Mouse (Mus musculus) adrenal gland, postnatal 10 days (tissue): Measurements from ENCODE around the gene 1700057G04Rik. TPM values are rescaled to one million over a fixed set of nuclear protein-coding genes. Genes with fewer than 3 reads are reported as not detected.

ENCODE experiments used
- DNase-seq: peaks from one replicate; pipeline ENCODE4 v3.0.0; 2021; ENCODE audit warnings: mixed read lengths
- microRNA-seq: library from miRNA; unstranded; fragments of <30 nt; microRNA quantifications from one replicate; pipeline ENCODE4 v1.2.0, GENCODE M21; 2021
- total RNA-seq, 2 experiments: library from RNA; stranded (reverse); gene quantifications; 2 replicates each; pipeline ENCODE4 v1.2.3; 2021

1700057G04Rik gene
- total RNA-seq, 2 experiments from 2014 or later, result not detected

- no peak for DNase-seq
Measured at GRCm38 (mm10) chr9:92386871-92387270, 77.7 kb downstream of the 1700057G04Rik start.

GRCm38 (mm10) chr9:92387404-92387803 lies 78.2 kb downstream of the 1700057G04Rik start:
- DNase-seq, result peak; percentile 6

GRCm38 (mm10) chr9:92402628-92403027 lies 93.5 kb downstream of the 1700057G04Rik start:
- DNase-seq, result no peak

Small RNAs within 50 kb of the gene (microRNA-seq; reads per million reads assigned to microRNA genes)
- not detected for gene Mir6386

Other genes starting within 250 kb of the 1700057G04Rik start
- not detected for gene Plscr5, start 116.4 kb upstream of the 1700057G04Rik start, total RNA-seq
- 10 to 100 TPM; 10.1 to 10.3 TPM for gene Plscr1, start 59.6 kb upstream of the 1700057G04Rik start, total RNA-seq
- 1 to 10 TPM; 5.8 to 6.3 TPM for gene Plscr2, start 33.8 kb upstream of the 1700057G04Rik start, total RNA-seq
- gene Plscr4, start 148.0 kb downstream of the 1700057G04Rik start, total RNA-seq, result 10 to 100 TPM; 10.3 to 13.1 TPM
- gene Plod2, start 232.8 kb downstream of the 1700057G04Rik start, total RNA-seq, result 100 to 1,000 TPM in 1 of 2 experiments, 10 to 100 TPM in 1; 95.6 to 128 TPM